Mouse (Mus musculus) frontal cortex, adult (tissue): Measurements from ENCODE around the gene Lipk.

Source experiments
- ATAC-seq: cut with Nextera tagmentation; 2 replicates; pipeline ENCODE4 v1.9.2; 2017; ENCODE audit warnings: mild to moderate bottlenecking, moderate library complexity, mixed read lengths; ENCODE audit not compliant: low TSS enrichment

The Lipk gene

DNA sequence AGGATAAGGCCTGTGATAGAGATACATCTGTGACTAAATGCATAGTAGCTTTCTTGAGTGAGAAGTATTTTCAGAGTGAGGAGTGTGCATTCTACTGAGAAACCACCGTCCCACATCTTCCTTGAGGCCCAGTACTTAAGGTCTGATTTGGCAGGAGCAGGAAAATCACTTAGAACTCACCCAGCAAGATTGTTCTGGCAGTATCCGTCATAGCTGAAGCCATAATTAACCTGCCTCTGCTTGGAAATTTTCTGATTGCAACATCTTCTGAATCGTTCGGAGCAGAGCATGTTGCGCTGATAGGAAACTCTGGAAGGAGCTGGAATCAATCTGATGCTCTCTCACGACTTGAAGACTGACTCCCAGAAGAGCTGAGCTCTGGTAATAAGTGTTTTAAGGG, at the start of gene Lipk:
Gene Lipk, plus strand, starts transcription at position 289 of the 400 bp plus-strand sequence.
- no peak for ATAC-seq

DNA sequence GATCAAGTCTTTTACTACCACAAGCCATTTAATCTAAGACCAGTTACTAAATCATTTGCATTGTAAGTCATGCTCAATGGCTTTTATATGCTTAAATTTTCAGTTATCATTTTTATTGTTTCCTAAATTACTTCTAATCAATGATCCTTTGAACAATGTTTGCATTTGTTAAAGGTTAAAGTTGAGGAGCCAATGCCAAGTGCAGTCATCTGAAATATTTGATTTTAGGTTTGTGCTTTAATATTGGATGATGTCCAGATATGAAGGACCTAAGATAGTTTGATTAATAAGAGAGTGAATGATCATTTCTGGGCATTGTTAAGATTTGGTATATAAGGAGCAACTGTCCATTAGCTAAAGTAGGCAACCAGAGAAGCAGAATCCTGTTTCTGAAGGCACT, 47.2 kb upstream of the Lipk start, which contains the start of gene Lipf:
Gene Lipf, plus strand, starts transcription at position 301 of the 400 bp plus-strand sequence.
- ATAC-seq: no peak

DNA sequence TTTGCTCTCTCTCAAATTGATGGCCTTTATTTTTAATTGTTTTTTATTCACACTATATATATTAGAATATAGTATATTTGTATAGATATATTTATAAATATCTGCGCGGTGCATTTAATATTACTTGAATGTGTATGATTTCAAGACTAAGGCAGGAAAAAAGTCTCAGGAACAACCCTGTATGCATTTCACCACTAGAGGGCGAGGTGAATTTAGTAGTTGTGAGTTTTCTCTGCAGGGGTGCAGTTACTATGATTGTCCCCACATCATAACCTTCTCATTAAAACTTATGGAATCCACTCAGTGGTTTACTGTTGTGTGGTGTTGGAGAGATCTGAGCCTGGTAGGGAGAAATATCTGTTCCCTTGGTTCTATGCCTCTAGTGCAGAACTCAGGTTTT, 29.1 kb upstream of the Lipk start:
- peak; percentile 57; the same call in 1 of the 2 replicates for ATAC-seq

DNA sequence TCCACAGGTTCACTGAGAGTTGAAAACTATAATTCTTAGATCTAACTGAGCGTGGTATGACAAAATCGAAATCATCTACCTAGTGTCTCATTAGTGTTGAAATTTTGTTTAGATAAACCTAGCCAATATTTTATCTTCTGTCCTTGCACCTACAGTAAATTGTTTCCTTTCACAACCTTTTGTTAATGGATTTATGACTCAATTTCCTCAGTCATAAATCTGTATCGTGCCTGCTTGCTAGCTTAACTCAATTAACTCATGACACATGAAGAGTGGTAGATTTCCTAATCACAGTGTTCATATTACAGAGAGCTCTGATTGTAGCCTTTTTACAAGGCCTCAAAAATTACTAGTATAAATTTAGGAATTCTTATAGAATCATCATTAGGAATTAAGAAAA, 25.0 kb upstream of the Lipk start:
- no peak for ATAC-seq

DNA sequence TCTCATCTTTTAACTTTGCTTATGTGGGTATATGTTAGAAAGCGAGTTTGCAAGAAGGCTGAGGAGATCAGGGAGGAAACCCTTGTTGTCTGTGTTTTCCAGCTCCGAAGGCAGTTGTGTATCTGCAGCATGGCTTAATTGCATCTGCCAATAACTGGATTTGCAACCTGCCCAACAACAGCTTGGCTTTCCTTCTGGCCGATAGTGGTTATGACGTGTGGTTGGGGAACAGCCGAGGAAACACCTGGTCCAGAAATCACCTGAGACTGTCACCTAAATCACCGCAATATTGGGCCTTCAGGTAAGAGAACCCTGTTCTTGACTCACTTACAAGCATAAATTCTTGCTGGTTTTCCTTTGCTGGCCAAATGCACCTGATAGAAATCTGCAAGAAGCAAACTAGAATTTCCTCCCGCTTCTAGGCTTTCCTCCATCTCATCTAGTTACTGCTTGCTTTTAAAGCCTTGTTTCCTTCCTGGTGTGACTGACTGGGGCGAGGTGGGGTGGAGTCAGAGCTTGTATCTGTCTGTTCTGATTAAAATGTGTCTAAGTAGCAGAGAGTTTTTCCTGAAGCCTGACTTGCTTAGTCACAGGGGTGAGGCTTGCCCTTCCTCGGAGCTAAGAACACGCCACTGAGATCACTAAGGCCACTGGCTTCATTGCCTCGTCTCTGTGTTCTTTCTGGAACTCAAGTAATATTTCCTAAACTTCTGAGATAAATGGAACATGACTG, 13.5 kb downstream of the Lipk start:
- ATAC-seq: no peak

DNA sequence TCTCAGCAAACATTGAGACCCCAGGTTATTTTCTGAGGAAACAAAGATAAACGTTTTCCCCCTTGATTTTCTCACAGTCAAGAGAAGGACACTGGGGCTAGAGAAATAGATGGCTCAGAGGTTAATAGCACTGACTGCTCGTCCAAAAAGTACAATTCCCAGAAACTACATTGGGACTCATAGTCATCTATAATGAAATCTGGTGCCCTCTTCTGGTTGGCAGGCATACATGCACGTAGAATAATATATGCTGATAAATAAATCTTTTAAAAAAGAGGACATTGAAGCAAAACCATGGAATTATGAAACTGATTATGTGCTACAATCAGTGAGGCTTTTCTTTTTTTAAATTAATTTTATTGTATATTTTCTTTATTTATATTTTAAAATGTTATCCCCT, 14.7 kb downstream of the Lipk start:
- no peak for ATAC-seq

DNA sequence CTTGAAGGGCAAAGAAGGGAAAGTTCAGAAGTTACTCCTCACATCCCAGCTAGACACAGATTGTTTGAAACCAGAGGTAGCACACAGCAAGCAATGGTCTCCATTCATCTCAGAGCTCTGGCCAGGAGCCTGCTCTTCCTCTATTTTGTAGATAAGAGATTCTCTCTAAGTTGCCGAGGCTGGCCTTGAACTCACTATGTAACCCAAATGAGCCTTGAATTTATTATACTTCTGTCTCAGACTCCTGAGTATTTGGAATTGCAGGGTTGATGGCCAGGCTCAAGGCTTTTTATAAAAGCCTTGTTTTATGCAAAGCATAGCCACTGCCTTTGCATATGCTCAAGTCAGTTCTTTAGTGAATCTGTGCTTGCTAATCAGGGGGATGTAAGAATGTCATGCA, 31.6 kb downstream of the Lipk start:
- ATAC-seq: no peak

DNA sequence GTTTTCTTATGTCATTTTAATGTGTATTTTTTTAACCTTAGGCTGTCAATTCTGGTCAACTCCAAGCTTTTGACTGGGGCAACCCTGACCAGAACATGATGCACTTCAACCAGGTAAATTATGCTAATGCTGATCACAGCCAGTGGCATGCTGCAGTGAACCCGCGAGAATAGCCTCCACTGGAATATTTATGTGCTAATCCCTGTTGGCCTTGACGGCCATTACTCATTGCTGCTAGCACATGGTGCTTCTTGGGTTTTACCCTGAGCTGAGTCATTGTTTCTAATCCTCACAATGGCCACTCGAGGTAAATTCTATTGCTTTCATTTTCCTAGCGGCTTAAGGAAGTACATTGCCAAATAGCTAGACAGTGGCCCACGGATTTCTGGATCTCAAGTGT, 34.9 kb downstream of the Lipk start:
- ATAC-seq: no peak

DNA sequence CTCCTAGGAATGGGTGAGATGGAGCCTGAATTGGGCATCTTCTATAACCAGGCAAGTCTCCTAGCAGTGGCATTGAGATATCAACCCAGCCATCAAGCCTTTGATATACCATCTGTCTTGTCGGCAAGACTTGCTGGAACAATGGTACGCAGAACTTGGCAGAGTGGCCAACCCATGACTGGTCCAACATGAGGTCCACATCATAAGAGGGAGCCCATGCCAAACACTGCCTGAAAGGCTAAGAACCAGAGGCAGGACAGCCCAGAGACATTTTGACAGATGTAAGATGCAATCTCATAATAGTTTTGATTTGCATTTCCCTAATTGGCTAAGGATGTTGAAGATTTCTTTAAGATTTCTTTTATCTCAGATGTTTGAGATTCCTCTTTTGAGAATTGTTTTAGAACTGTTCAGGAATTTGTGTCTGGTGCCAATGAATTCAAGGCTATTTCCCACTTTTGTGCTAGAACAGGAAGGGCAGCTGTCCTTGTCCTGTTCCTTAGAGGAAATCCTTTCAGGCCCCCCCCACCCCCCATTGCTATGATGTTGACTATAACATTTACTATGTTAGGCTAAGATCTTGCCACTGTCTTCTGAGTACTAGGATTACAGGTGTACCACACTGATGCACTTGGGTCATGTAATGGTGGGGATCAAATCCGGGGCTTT, 41.4 kb downstream of the Lipk start:
- ATAC-seq: no peak

DNA sequence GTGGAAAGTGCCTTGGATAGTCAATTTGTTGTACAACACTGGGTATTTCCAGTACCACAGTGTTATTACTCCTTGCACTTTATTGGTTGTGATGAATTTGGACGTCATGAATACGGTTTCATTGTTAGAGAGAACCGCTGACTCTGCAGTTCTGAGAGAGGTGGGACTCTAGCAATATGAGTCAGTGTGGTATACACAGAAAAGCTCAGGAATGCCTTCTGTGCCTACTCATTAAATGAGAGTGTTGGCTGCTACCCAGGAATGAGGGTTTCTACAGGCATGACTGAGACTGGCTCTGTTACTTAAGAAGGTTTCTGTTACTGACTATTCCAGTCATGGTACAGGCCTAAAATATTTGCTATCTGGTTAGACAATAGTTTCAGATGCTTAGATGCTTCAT, 43.4 kb downstream of the Lipk start:
- ATAC-seq: peak; percentile 74

DNA sequence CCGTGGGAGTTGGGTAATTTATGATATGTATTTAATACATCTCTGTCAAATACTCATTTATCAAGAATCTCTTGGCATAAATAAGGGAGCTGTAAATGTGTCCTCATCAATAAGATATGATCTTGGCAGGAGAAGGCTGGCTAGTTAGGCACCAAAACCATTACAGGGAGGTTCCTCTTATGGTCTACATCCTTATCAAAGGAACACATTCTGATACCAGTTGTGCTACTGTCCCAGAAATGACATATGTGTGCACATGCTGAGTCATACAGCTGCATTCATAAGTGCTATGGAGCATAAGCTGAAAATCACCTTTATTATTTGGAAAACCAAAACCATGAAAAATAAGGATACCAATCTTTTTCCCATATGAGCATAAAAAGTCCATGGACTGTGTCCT, 55.5 kb downstream of the Lipk start:
- no peak for ATAC-seq

DNA sequence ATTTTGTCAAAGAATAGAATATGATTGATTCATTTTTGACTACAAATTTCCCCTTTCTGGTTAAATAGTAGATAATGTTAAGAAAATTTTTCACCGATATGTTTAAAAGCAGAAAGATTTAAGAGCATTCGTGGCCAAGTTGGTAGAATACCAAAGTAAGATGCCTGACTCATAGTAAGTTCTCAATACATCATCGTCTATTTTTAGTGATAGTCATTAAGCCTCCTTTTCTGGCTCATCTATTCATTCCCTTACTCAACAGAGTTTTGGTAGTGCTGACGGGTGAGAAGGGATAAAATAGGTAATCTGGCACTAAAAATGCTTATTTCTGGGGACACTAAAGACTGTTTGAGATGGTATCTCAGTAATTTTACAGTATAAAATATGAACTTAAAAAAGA, 56.0 kb downstream of the Lipk start:
- ATAC-seq: peak; percentile 99

DNA sequence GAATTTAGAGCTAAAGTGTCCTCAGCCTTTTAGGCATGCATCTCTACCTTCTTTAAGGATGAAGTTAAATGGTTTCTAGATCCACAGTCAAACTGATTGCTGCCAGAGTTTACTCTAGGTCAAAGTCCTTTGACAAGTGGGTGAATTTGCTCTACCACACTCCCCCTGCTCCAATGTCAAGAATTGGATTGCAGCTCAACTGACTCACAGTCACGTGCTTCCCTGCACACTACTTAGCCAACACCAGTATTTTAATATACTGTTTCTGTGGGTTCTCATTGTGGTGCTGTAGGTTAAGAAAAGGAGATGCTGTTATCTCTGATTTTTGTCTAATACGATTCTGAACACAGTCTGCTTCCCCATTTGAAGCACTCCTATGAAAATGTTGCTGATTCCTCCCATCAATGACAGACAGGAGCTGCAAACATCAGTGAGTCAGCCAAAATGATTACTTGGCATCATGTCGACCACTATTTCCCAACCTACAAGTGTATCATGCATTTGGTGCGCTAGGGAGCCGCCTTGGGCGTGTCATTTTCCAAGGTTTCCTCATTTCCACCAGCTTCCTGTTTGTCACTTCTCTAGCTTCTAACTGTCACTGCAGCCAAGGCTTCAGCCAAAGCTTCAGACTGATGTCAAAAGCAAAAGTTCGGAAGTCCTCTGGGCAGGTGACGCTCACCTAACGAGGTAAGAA, 58.8 kb downstream of the Lipk start, which contains the start of gene Lipn:
Gene Lipn, plus strand, starts transcription at position 580 of the 694 bp plus-strand sequence.
- no peak for ATAC-seq

DNA sequence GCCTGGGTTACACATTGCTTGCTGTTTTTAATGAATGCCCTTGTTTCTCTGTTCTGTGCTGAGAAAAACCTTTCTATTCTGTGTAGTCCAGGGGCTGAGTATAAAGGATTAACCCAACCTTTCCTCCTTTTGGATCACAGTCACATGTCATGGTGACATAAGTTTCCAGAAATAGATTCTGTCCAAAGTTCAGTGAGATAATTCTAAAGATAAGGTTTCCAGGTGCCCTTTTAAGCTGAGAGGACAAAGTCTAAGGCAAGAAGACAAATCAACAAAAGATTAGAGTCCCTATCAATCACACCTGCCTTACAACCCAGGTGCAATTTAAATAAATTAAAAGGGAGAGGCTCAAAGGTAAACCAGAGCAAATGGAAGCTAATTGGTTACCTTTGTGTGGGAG, 66.1 kb downstream of the Lipk start:
- no peak for ATAC-seq

DNA sequence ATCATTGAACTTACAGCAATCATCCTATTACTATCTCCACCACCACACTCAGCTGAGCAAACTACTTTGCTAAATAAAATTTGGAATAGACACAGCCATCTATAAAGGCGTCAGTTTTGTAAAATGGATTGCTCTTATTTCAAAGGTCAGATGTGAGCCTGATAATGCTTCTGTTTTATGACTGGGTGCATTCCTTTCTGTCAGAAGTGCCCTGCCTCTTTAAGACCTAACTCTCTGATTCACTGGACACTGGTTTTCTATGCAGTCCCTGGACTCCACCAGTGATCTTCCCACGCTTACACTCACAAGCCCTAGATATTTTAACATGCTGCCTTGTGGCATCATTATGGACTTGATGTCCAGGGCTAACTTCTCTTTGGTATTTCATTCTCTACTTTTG, 70.0 kb downstream of the Lipk start:
- no peak for ATAC-seq

DNA sequence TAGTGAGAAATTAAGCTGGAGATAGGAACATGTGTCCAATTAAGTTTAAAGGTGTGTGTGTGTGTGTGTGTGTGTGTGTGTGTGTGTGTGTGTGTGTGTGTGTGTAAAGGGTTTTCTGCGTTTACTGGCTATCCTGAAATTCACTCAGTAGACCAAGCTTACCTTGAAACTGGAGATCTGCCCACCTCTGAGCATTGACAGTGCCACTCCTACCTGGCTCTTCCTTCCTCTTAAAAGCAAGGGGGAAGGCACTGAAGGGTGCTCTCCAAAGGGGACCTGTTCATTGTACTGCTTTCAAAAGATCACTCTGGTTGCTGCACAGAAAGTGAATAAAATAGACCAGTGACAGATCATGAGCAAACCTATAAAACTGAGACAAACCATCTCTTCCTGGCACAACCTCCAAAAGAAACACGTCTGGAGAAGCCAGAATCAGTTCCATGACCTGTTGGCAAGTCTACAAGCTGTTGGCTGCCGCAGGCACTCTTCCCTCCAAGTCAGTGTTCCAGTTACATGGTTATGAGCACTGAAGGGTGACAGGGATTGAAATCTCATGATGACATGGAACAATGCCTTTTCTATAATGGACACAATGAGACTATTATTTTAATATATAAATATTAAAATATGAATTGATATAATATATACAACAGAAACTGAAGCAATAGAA, 81.1 kb downstream of the Lipk start:
- ATAC-seq: no peak

DNA sequence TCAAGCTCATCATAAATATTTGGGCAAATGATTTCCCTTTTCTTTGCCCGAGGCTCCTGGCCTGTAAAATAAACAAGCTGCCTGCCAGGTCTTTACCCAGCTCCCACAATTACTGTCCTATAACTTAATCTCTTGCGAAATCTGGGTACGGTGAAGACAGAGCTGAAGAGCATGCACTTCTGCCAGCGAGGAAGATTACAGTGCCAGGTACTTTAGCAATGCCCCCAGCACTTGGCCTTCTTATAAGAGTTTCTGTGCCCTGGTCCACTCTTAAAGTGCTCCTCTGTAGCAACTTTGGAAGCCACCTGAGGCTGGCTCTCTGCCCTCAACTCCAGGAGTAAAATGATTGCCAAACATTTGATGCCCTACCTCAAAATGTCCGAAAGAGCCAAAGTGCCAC, 87.3 kb downstream of the Lipk start:
- no peak for ATAC-seq

DNA sequence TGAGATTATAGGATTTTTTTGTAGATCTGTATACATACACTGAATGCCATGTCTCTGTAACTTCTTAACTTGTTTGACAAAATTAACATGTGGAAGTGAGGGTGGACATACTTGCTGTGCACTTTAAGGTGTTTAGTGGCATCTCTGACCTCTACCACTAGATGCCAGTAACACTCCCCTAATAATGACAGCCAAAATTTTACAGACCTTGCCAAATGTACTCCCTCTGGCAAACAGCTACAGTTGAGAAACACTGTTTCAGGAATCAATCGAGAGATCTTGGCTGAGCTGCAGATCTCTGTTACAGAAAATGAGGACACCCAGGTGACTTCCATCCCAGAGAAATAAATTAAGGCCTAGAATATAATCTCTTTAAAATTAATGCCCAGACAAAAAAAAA, 88.1 kb downstream of the Lipk start:
- ATAC-seq: no peak
